Mouse (Mus musculus): Measurements from ENCODE around the gene Sct. TPM values are rescaled to one million over a fixed set of nuclear protein-coding genes. Genes with fewer than 3 reads are reported as not detected.

The Sct gene
- total RNA-seq, 2 experiments from 2014 or later, result 2.8 to 3.2 TPM

- DNase-seq, result no peak
These were observed 49.2 kb downstream of the Sct start for GRCm38 (mm10) chr7:141229702-141230101.

Other genes with a start within 250 kb of the Sct start
- 1 to 10 TPM; 2.0 to 5.1 TPM for gene B4galnt4, start 218.0 kb downstream of the Sct start, total RNA-seq (2021)
- 1 to 10 TPM in 1 of 2 experiments, under 1 TPM in 1; 0.94 to 1.5 TPM for gene Pkp3, start 200.9 kb downstream of the Sct start, total RNA-seq (2021)
- gene Sigirr, start 178.6 kb downstream of the Sct start, total RNA-seq (2021), result 10 to 100 TPM in 1 of 2 experiments, 1 to 10 TPM in 1; 8.3 to 10.6 TPM
- gene Ano9, start 161.3 kb downstream of the Sct start, total RNA-seq (2021), result under 1 TPM; 0.33 to 0.42 TPM
- 10 to 100 TPM; 51.0 to 57.2 TPM for gene Ptdss2, start 156.8 kb downstream of the Sct start, total RNA-seq (2021)
- 100 to 1,000 TPM; 150 to 155 TPM for gene Rnh1, start 106.3 kb downstream of the Sct start, total RNA-seq (2021)
- 10 to 100 TPM; 87.8 to 91.9 TPM for gene Hras, start 85.1 kb downstream of the Sct start, total RNA-seq (2021)
- 1 to 10 TPM; 6.8 to 8.6 TPM for gene Lrrc56, start 85.0 kb downstream of the Sct start, total RNA-seq (2021)
- gene Lmntd2, start 65.1 kb downstream of the Sct start, total RNA-seq (2021), result under 1 TPM; 0.27 to 0.55 TPM
- gene Rassf7, start 63.3 kb downstream of the Sct start, total RNA-seq (2021), result 1 to 10 TPM; 6.5 to 7.8 TPM
- gene Phrf1, start 50.3 kb downstream of the Sct start, total RNA-seq (2021), result 10 to 100 TPM; 69.9 to 75.3 TPM
- 1 to 10 TPM; 3.7 to 4.8 TPM for gene Irf7, start 12.7 kb downstream of the Sct start, total RNA-seq (2021)
- gene Cdhr5, start 2.3 kb downstream of the Sct start, total RNA-seq (2021), result 1 to 10 TPM; 5.6 to 6.9 TPM
- under 1 TPM in 1 of 2 experiments, not detected in 1; 0.36 TPM for gene Drd4, start 12.9 kb upstream of the Sct start, total RNA-seq (2021)
- gene Deaf1, start 48.6 kb upstream of the Sct start, total RNA-seq (2021), result 10 to 100 TPM; 39.9 to 59.2 TPM
- gene Tmem80, start 48.6 kb upstream of the Sct start, total RNA-seq (2021), result 10 to 100 TPM; 22.1 to 31.6 TPM
- 1 to 10 TPM; 4.6 to 7.1 TPM for gene Eps8l2, start 59.7 kb upstream of the Sct start, total RNA-seq (2021)
- gene Taldo1, start 113.1 kb upstream of the Sct start, total RNA-seq (2021), result 100 to 1,000 TPM; 466 to 479 TPM
- 10 to 100 TPM; 26.2 to 39.2 TPM for gene Gatd1, start 135.0 kb upstream of the Sct start, total RNA-seq (2021)
- gene Cend1, start 150.4 kb upstream of the Sct start, total RNA-seq (2021), result 1 to 10 TPM; 2.5 to 6.4 TPM
- gene Slc25a22, start 158.8 kb upstream of the Sct start, total RNA-seq (2021), result 10 to 100 TPM; 60.2 to 74.3 TPM
- gene Pidd1, start 164.9 kb upstream of the Sct start, total RNA-seq (2021), result 1 to 10 TPM; 2.4 to 7.3 TPM
- gene Rplp2, start 168.2 kb upstream of the Sct start, total RNA-seq (2021), result 1,000 to 10,000 TPM; 1,282 to 1,421 TPM
- gene Pnpla2, start 176.1 kb upstream of the Sct start, total RNA-seq (2021), result 1,000 to 10,000 TPM; 1,181 to 1,292 TPM
- gene Cracr2b, start 182.0 kb upstream of the Sct start, total RNA-seq (2021), result 10 to 100 TPM; 16.8 to 19.6 TPM
- 100 to 1,000 TPM; 184 to 198 TPM for gene Cd151, start 188.3 kb upstream of the Sct start, total RNA-seq (2021)
- 10 to 100 TPM; 58.3 to 59.7 TPM for gene Polr2l, start 196.0 kb upstream of the Sct start, total RNA-seq (2021)
- 10 to 100 TPM; 53.8 to 57.1 TPM for gene Tspan4, start 196.1 kb upstream of the Sct start, total RNA-seq (2021)